Mouse (Mus musculus) CH12.LX (cell line): ENCODE data around the gene Dixdc1. TPM values are rescaled to one million over a fixed set of nuclear protein-coding genes. Genes with fewer than 3 reads are reported as not detected.

Experiments
- DNase-seq: peaks from one replicate; pipeline ENCODE4 v3.0.0-alpha.2; 2013; ENCODE audit errors: extremely low read depth
- H3K27ac ChIP-seq: 2 replicates; pipeline ENCODE4 v1.5.1; 2012; ENCODE audit warnings: low read depth, mild to moderate bottlenecking, control low read depth, moderate library complexity; ENCODE audit not compliant: insufficient read depth
- H3K27me3 ChIP-seq: replicated peaks from 2 replicates; pipeline ENCODE3; 2012; ENCODE audit warnings: inconsistent platforms
- H3K36me3 ChIP-seq, 2 experiments: replicated peaks in 1 of 2; 2 replicates each; pipeline versions ENCODE3 to v1.6.1; 2012; ENCODE audit warnings: inconsistent platforms in 1 of 2, low read length in 1 of 2, mild to moderate bottlenecking in 1 of 2, mixed read lengths in 1 of 2, moderate library complexity in 1 of 2; ENCODE audit not compliant: control insufficient read depth in 1 of 2, insufficient read depth in 1 of 2
- H3K4me1 ChIP-seq, 2 experiments: 2 replicates each; pipeline ENCODE4 v1.6.1; 2012; ENCODE audit warnings: inconsistent platforms in 1 of 2, moderate library complexity in 1 of 2; ENCODE audit not compliant: insufficient read depth in 2 of 2, control insufficient read depth in 1 of 2
- H3K4me2 ChIP-seq: 2 replicates; pipeline ENCODE4 v1.6.1; 2012; ENCODE audit warnings: low read depth, mild to moderate bottlenecking, control low read depth; ENCODE audit not compliant: poor library complexity, insufficient read depth, severe bottlenecking
- H3K4me3 ChIP-seq, 3 experiments: fragments of 150-350 bp in 1 of 3; sonication (generic) in 1 of 3; replicated peaks in 1 of 3; 2 replicates each; pipeline versions ENCODE3 to v1.5.1; 2011 to 2012; ENCODE audit warnings: low read depth in 2 of 3, low read length in 2 of 3, mild to moderate bottlenecking in 2 of 3, moderate library complexity in 2 of 3, control low read depth in 1 of 3, improper control_type of control experiment in 1 of 3, inconsistent platforms in 1 of 3, mixed read lengths in 1 of 3; ENCODE audit not compliant: poor library complexity in 1 of 3
- H3K79me2 ChIP-seq: replicated peaks from 2 replicates; pipeline ENCODE4 v1.6.1; 2012; ENCODE audit warnings: mild to moderate bottlenecking, moderate library complexity; ENCODE audit not compliant: control insufficient read depth, poor library complexity, insufficient read depth, severe bottlenecking; ENCODE audit errors: extremely low read depth
- H3K9ac ChIP-seq: 2 replicates; pipeline ENCODE4 v1.6.1; 2012; ENCODE audit warnings: low read depth, mild to moderate bottlenecking, control low read depth, moderate library complexity; ENCODE audit not compliant: insufficient read depth
- H3K9me3 ChIP-seq: replicated peaks from 2 replicates; pipeline ENCODE3; 2012; ENCODE audit warnings: low read length, inconsistent platforms, mixed read lengths
- BHLHE40 ChIP-seq: IDR thresholded peaks from 2 replicates; pipeline ENCODE4 v1.6.1; 2011; ENCODE audit warnings: mild to moderate bottlenecking, low read depth, low read length, improper control_type of control experiment
- EP300 ChIP-seq: IDR thresholded peaks from 2 replicates; pipeline ENCODE4 v1.6.1; 2011; ENCODE audit warnings: low read length, improper control_type of control experiment
- GABPA ChIP-seq: IDR thresholded peaks from 2 replicates; pipeline ENCODE4 v1.6.1; 2012; ENCODE audit warnings: low read depth, low read length, improper control_type of control experiment, inconsistent platforms; ENCODE audit not compliant: insufficient replicate concordance
- MAX ChIP-seq: IDR thresholded peaks from 2 replicates; pipeline ENCODE4 v1.6.1; 2011; ENCODE audit warnings: low read length, improper control_type of control experiment
- NRF1 ChIP-seq: IDR thresholded peaks from 2 replicates; pipeline ENCODE4 v1.6.1; 2014; ENCODE audit warnings: low read depth, mild to moderate bottlenecking, inconsistent platforms, low read length, improper control_type of control experiment, moderate library complexity
- POLR2AphosphoS2 ChIP-seq: IDR thresholded peaks from 2 replicates; pipeline ENCODE4 v1.6.1; 2011; ENCODE audit warnings: low read depth, low read length, improper control_type of control experiment
- UBTF ChIP-seq: IDR thresholded peaks from 2 replicates; pipeline ENCODE4 v1.6.1; 2012; ENCODE audit warnings: low read depth, mild to moderate bottlenecking, inconsistent platforms, low read length, improper control_type of control experiment, moderate library complexity
- USF1 ChIP-seq: IDR thresholded peaks from 2 replicates; pipeline ENCODE4 v1.6.1; 2014; ENCODE audit warnings: low read depth, mild to moderate bottlenecking, inconsistent platforms, low read length, improper control_type of control experiment
- USF2 ChIP-seq: conservative IDR thresholded peaks from 2 replicates; pipeline ENCODE4 v1.6.1; 2011; ENCODE audit warnings: low read depth, low read length, improper control_type of control experiment
- ZKSCAN1 ChIP-seq: IDR thresholded peaks from 2 replicates; pipeline ENCODE4 v1.6.1; 2012; ENCODE audit warnings: low read depth, inconsistent platforms, low read length, improper control_type of control experiment, borderline replicate concordance
- ZMIZ1 ChIP-seq: IDR thresholded peaks from 2 replicates; pipeline ENCODE4 v1.6.1; 2012; ENCODE audit warnings: low read depth, mild to moderate bottlenecking, inconsistent platforms, low read length, improper control_type of control experiment
- ZNF384 ChIP-seq: IDR thresholded peaks from 2 replicates; pipeline ENCODE4 v1.6.1; 2012; ENCODE audit warnings: low read depth, low read length, improper control_type of control experiment, inconsistent platforms
- dilution Hi-C: fragments of 300-500 bp; cut with MboI; formaldehyde crosslinking; loops from 2 replicates; pipeline ENCODE4 v1.14.3; 2020; ENCODE audit warnings: low sequenced_read_pairs; ENCODE audit not compliant: extremely low pct_unique_long_range_greater_than_20kb, extremely low pct_ligation_motif_present
- in situ Hi-C: fragments of 300-500 bp; cut with MboI; formaldehyde crosslinking; loops from 3 replicates; pipeline ENCODE4 v1.14.3; 2019; ENCODE audit warnings: low sequenced_read_pairs, low pct_ligation_motif_present, low pct_unique_long_range_greater_than_20kb, mixed read lengths
- polyA plus RNA-seq: library from polyadenylated mRNA; unstranded; fragments of >175 nt; gene quantifications from 2 replicates; pipeline ENCODE4 v1.2.1, GENCODE M21; 2012; ENCODE audit warnings: low read depth; ENCODE audit not compliant: insufficient read length
- total RNA-seq, 2 experiments: library from RNA; depleted of rRNA; stranded (reverse); fragments of 300-350 nt in 1 of 2; fragments of >200 nt in 1 of 2; gene quantifications; 2 replicates each; pipeline ENCODE4 v1.2.3; 2012 to 2014

Dixdc1 gene
- total and polyA plus RNA-seq, 3 experiments: 0.13 to 0.23 (median 0.21) TPM

- in situ Hi-C loops: no loop called here
- peaks cover 5 to 29% of the 10 kb centered on the region in 2 experiments; a peak in 2 of 4 replicates for H3K4me1 ChIP-seq
- H3K79me2 ChIP-seq: peaks cover 34% of the 10 kb centered on the region
- no peak for DNase-seq
- TF ChIP-seq ZMIZ1 (no peak), GABPA (no peak), UBTF (no peak), POLR2AphosphoS2 (no peak), MAX (no peak), USF2 (no peak), ZNF384 (no peak), BHLHE40 (no peak), NRF1 (no peak), EP300 (no peak), ZKSCAN1 (no peak), USF1 (no peak)
- TF ChIP-seq, all 38 proteins: peak for 0
- Histone ChIP-seq H3K36me3 (peaks cover 36 to 41% of the 10 kb centered on the region in 2 experiments), H3K27ac (no peak overlapping the region; the same call in 1 of the 2 replicates), H3K9me3 (no peaks in the 10 kb centered on the region), H3K4me2 (peak overlapping the region; percentile 88), H3K9ac (peak overlapping the region; percentile 86), H3K4me3 (peak overlapping the region; percentile 71 to 96 (median 92)), H3K27me3 (no peaks in the 10 kb centered on the region)
- dilution Hi-C loops: no loop called here
These were observed 123.2 kb downstream of the Dixdc1 start for GRCm38 (mm10) chr9:50616161-50616560.

Other genes with a start within 250 kb of the Dixdc1 start
- 0.08 TPM in 1 of 2 replicates, not detected in the other for gene Plet1, start 245.0 kb downstream of the Dixdc1 start, total RNA-seq (2012; rRNA removed)
- not detected in 2 replicates for gene Plet1, start 245.0 kb downstream of the Dixdc1 start, total RNA-seq (2014; rRNA removed)
- gene Plet1, start 245.0 kb downstream of the Dixdc1 start, polyA plus RNA-seq: 0.19 TPM in 1 of 2 replicates, not detected in the other
- gene Pts, start 210.8 kb downstream of the Dixdc1 start, total RNA-seq (2012; rRNA removed): 35.3 and 37.9 TPM in 2 replicates
- 89.4 and 91.8 TPM in 2 replicates for gene Pts, start 210.8 kb downstream of the Dixdc1 start, total RNA-seq (2014; rRNA removed)
- gene Pts, start 210.8 kb downstream of the Dixdc1 start, polyA plus RNA-seq: 35.4 and 37.7 TPM in 2 replicates
- 0.59 and 0.63 TPM in 2 replicates for gene Il18, start 184.7 kb downstream of the Dixdc1 start, total RNA-seq (2012; rRNA removed)
- 0.70 and 0.98 TPM in 2 replicates for gene Il18, start 184.7 kb downstream of the Dixdc1 start, total RNA-seq (2014; rRNA removed)
- gene Il18, start 184.7 kb downstream of the Dixdc1 start, polyA plus RNA-seq: 0.56 TPM in 1 of 2 replicates, not detected in the other
- gene Bco2, start 184.3 kb downstream of the Dixdc1 start, total RNA-seq (2012; rRNA removed): 1.2 and 1.3 TPM in 2 replicates
- 0.68 and 0.73 TPM in 2 replicates for gene Bco2, start 184.3 kb downstream of the Dixdc1 start, total RNA-seq (2014; rRNA removed)
- gene Bco2, start 184.3 kb downstream of the Dixdc1 start, polyA plus RNA-seq: 0.53 and 0.93 TPM in 2 replicates
- gene Tex12, start 178.2 kb downstream of the Dixdc1 start, total RNA-seq (2012; rRNA removed): not detected in 2 replicates
- not detected in 2 replicates for gene Tex12, start 178.2 kb downstream of the Dixdc1 start, total RNA-seq (2014; rRNA removed)
- not detected in 2 replicates for gene Tex12, start 178.2 kb downstream of the Dixdc1 start, polyA plus RNA-seq
- 215 and 261 TPM in 2 replicates for gene Sdhd, start 135.7 kb downstream of the Dixdc1 start, total RNA-seq (2012; rRNA removed)
- gene Sdhd, start 135.7 kb downstream of the Dixdc1 start, total RNA-seq (2014; rRNA removed): 407 and 435 TPM in 2 replicates
- 220 and 240 TPM in 2 replicates for gene Sdhd, start 135.7 kb downstream of the Dixdc1 start, polyA plus RNA-seq
- gene Timm8b, start 135.6 kb downstream of the Dixdc1 start, total RNA-seq (2012; rRNA removed): 160 and 183 TPM in 2 replicates
- 244 and 249 TPM in 2 replicates for gene Timm8b, start 135.6 kb downstream of the Dixdc1 start, total RNA-seq (2014; rRNA removed)
- 119 and 155 TPM in 2 replicates for gene Timm8b, start 135.6 kb downstream of the Dixdc1 start, polyA plus RNA-seq
- gene Pih1d2, start 122.2 kb downstream of the Dixdc1 start, total RNA-seq (2012; rRNA removed): 1.8 and 2.4 TPM in 2 replicates
- 4.8 and 5.5 TPM in 2 replicates for gene Pih1d2, start 122.2 kb downstream of the Dixdc1 start, total RNA-seq (2014; rRNA removed)
- 2.8 and 3.2 TPM in 2 replicates for gene Pih1d2, start 122.2 kb downstream of the Dixdc1 start, polyA plus RNA-seq
- gene Nkapd1, start 122.1 kb downstream of the Dixdc1 start, total RNA-seq (2012; rRNA removed): 9.6 and 10.0 TPM in 2 replicates
- gene Nkapd1, start 122.1 kb downstream of the Dixdc1 start, total RNA-seq (2014; rRNA removed): 13.5 and 13.7 TPM in 2 replicates
- gene Nkapd1, start 122.1 kb downstream of the Dixdc1 start, polyA plus RNA-seq: 36.7 and 38.4 TPM in 2 replicates
- 45.2 and 49.6 TPM in 2 replicates for gene Dlat, start 79.7 kb downstream of the Dixdc1 start, total RNA-seq (2012; rRNA removed)
- 67.5 and 81.5 TPM in 2 replicates for gene Dlat, start 79.7 kb downstream of the Dixdc1 start, total RNA-seq (2014; rRNA removed)
- 53.4 and 55.7 TPM in 2 replicates for gene Dlat, start 79.7 kb downstream of the Dixdc1 start, polyA plus RNA-seq
- not detected in 2 replicates for gene 2310030G06Rik, start 7.0 kb upstream of the Dixdc1 start, total RNA-seq (2012; rRNA removed)
- not detected in 2 replicates for gene 2310030G06Rik, start 7.0 kb upstream of the Dixdc1 start, total RNA-seq (2014; rRNA removed)
- gene 2310030G06Rik, start 7.0 kb upstream of the Dixdc1 start, polyA plus RNA-seq: not detected in 2 replicates
- not detected in 2 replicates for gene Cryab, start 11.8 kb upstream of the Dixdc1 start, total RNA-seq (2012; rRNA removed)
- gene Cryab, start 11.8 kb upstream of the Dixdc1 start, total RNA-seq (2014; rRNA removed): not detected in 2 replicates
- not detected in 2 replicates for gene Cryab, start 11.8 kb upstream of the Dixdc1 start, polyA plus RNA-seq
- gene Hspb2, start 12.8 kb upstream of the Dixdc1 start, total RNA-seq (2012; rRNA removed): not detected in 2 replicates
- not detected in 2 replicates for gene Hspb2, start 12.8 kb upstream of the Dixdc1 start, total RNA-seq (2014; rRNA removed)
- not detected in 2 replicates for gene Hspb2, start 12.8 kb upstream of the Dixdc1 start, polyA plus RNA-seq
- 5.5 and 5.6 TPM in 2 replicates for gene Fdxacb1, start 28.7 kb upstream of the Dixdc1 start, total RNA-seq (2012; rRNA removed)
- gene Fdxacb1, start 28.7 kb upstream of the Dixdc1 start, total RNA-seq (2014; rRNA removed): 9.5 and 10.6 TPM in 2 replicates
- 7.5 and 8.5 TPM in 2 replicates for gene Fdxacb1, start 28.7 kb upstream of the Dixdc1 start, polyA plus RNA-seq
- gene Alg9, start 35.5 kb upstream of the Dixdc1 start, total RNA-seq (2012; rRNA removed): 24.4 and 25.7 TPM in 2 replicates
- gene Alg9, start 35.5 kb upstream of the Dixdc1 start, total RNA-seq (2014; rRNA removed): 31.4 and 40.1 TPM in 2 replicates
- 31.1 and 39.6 TPM in 2 replicates for gene Alg9, start 35.5 kb upstream of the Dixdc1 start, polyA plus RNA-seq
- gene 1110032A03Rik, start 36.0 kb upstream of the Dixdc1 start, total RNA-seq (2012; rRNA removed): 6.3 and 7.7 TPM in 2 replicates
- 11.3 and 11.7 TPM in 2 replicates for gene 1110032A03Rik, start 36.0 kb upstream of the Dixdc1 start, total RNA-seq (2014; rRNA removed)
- 9.0 and 9.4 TPM in 2 replicates for gene 1110032A03Rik, start 36.0 kb upstream of the Dixdc1 start, polyA plus RNA-seq
- 42.1 and 54.9 TPM in 2 replicates for gene Ppp2r1b, start 105.8 kb upstream of the Dixdc1 start, total RNA-seq (2012; rRNA removed)
- gene Ppp2r1b, start 105.8 kb upstream of the Dixdc1 start, total RNA-seq (2014; rRNA removed): 39.3 and 39.6 TPM in 2 replicates
- 63.6 and 66.6 TPM in 2 replicates for gene Ppp2r1b, start 105.8 kb upstream of the Dixdc1 start, polyA plus RNA-seq